Mouse (Mus musculus) mouse embryonic stem cell (cell line): ENCODE measurements around the gene Zfp949.
"Not testable (repeated sequence)": the region's sequence is repeated elsewhere in the genome, so short reads cannot be mapped to it uniquely, and the experiment has no call there.

ENCODE experiments used
- in situ Hi-C, 2 experiments: fragments of 300-500 bp; cut with MboI; formaldehyde crosslinking; loops; 1 replicate in 1 of 2; 3 replicates in 1 of 2; pipeline ENCODE4 v1.14.3; 2019 to 2020; ENCODE audit warnings: low sequenced_read_pairs in 2 of 2, low pct_unique_long_range_greater_than_20kb in 1 of 2, mixed read lengths in 1 of 2; ENCODE audit not compliant: unreplicated experiment in 1 of 2

The Zfp949 gene

DNA sequence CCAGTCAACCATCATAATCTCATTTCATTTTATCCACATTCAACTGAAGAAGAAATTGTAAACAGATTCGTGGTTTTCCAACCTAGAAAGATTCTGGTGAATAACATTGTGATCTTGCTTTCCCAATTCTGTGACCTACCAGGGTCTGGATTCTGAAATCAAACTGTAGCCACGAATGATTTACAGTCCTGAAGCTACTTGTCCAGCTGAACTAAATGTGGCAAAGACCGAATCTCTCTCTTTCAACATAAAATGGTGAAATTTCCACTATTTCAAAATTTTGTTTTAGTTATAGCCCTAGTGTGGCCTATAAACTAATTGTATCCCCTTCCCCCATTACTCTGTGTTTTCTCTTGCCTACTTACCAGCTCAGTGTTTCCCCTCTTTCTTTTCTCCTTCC is 18.2 kb upstream of the Zfp949 start:
- in situ Hi-C loops = loop anchor here in 1 of 2 experiments (25.0 kb wide), 1 partner anchor 792 kb away; the partner anchor contains the start of gene Tbx18

DNA sequence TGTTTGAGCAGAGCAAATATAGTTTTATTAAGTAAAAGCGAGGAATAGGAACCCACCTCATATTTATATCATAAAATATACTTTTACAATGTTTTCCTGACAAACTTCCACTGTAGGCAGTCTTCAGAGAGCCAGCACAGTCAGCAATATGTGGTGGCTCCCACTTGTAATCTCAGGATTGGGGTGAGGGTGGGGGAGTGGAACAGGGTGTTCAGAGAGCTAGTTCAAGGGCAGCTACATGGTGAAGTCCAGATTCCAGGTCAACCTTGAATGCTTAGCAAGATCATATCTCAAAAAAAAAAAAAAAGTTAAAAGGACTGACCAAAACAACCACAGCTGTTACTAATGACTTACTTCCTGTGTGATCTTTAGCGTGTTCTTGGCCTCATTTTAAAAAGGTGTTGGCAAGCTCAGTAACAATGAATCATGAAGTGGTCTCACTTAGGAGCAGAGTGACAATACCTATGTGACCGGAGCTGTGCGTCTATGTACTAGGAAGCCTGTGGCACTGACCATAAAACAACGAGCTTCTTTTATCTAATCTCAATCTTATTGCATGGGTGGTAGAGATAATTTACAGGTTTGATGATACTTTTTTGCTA is 17.7 kb upstream of the Zfp949 start:
- in situ Hi-C loops = loop anchor here in 1 of 2 experiments (25.0 kb wide), 1 partner anchor 793 kb away; the partner anchor contains the start of gene Tbx18

DNA sequence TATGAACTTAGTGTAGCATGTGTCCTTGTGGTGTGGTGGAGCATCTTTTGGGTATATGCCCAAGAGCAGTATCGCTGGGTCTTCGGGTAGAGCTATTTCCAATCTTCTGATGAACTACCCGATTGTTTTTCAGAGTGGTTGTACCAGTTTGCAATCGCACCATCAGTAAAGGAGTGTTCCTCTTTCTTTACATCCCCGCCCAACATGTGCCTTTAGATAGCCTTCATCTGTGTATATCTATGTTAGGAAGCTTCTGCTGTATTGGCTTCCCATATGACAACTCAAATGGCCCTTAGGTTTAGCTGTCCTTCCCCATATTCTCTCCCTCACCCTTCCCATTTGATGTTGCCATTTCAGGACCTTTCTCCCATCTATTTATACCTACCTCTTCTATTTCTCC is 13.7 kb upstream of the Zfp949 start:
- in situ Hi-C loops = loop anchor here in 1 of 2 experiments (25.0 kb wide), 1 partner anchor 797 kb away; the partner anchor contains the start of gene Tbx18

DNA sequence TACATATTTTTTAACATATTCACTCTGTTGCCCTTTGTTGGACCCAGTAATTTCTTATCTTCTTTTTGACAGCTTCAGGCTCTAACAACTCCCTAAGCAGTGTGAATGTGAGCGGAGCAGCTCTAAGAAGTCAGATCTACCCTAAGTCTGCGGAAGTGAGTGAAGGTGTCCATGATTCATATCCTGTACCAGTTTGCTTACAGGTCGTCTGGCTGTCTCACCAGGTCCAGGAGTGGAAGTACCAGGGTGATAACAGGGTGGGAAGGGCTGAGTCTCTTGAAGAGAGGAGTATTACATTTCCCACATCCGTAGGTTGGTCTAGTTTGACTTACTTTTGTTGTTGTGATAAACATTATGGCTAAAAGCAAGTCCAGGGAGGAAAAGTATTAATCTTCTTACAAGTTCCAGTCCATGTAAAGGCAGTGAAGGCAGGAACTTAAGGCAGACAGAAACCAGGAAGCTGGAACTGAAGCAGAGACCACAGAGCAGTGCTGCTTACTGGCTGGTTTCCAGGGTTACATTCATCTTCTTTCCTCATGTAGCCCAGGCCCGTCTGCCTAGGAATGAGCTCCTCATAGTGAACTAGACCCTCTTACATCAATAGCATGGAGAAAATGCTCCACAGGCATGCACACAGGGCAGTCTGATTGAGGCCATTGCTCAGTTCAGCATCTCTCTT is 8.1 kb upstream of the Zfp949 start:
- in situ Hi-C loops = loop anchor here (10.0 to 25.0 kb wide), 2 partner anchors 295 to 802 kb away; partner anchors contain the start of gene Tbx18 (in 1 of the 2)

DNA sequence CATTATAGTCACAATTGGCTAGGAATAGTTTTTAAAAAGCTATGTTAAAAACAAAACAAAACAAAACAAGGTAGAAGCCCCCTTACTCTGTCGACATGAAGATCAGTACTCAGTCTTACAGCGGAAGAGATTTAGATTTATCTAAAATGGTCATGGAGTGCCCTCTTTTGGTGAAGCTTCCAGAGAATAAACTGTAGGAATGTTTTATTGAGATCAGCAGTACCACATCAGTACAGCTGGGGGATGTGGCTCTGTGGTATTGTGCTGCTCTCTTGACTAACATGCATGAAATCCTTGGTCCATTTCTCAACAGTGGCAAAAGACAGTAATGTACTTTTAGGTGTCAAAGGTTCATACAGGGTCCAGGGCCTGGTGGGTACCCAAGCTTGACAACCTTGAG is 5.0 kb upstream of the Zfp949 start:
- in situ Hi-C loops = loop anchor here (10.0 to 25.0 kb wide), 2 partner anchors 298 to 806 kb away; partner anchors contain the start of gene Tbx18 (in 1 of the 2)

DNA sequence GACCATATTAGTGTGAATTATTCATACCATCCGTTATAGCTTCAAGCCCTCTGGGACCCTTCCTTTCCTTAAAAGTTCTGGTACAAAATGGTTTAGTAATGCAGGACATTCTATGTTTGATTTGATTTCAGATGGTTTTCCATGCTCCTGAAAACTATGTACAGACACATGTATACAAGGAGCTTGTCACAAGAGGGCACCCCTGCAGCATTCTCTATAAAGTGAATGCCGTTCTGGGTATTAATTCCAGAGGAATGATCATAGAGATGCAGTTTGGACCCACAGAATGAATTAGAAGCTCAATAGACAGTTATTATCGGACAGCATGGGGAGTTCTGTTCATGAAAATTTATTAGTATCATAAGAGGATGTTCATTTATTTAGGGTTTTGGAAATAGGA is 2.3 kb upstream of the Zfp949 start:
- in situ Hi-C loops = loop anchor here (10.0 to 25.0 kb wide), 2 partner anchors 301 to 808 kb away; partner anchors contain the start of gene Tbx18 (in 1 of the 2)

DNA sequence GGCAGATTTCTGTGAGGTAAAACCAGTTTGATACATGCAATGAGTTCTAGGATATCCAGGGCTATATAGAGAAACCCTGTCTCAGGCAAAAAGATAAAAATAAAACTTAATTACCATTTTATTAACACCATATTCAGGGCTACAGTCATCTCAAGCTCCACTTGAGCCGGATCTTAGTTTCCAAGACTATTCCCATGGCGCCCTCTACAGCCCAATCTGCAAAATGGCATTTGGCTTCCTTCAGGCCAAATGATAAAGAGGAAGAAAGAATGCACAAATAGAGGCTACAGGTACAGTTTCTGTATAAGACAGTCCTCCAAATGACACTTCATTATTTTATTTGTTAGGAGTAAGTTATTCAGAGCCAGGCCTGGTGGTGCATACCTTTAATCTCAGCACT is 1.7 kb upstream of the Zfp949 start:
- in situ Hi-C loops = loop anchor here (10.0 to 25.0 kb wide), 2 partner anchors 301 to 809 kb away; partner anchors contain the start of gene Tbx18 (in 1 of the 2)

DNA sequence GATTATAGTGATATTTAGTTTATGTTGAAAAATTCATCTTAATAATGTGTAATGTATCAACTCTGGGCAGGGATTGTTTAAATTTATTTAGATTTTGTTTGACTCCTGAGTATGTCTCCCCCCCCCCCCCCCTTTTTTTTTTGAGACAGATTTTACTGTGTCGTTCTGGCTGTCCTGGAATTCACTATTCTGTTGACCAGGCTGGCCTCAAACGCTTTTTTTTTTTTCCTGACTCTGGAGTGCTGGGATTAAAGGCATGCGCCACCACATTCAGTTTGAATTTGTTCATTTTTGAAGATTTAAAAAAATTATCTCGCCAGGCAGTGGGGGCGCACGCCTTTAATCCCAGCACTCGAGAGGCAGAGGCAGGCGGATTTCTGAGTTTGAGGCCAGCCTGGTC is 1.2 kb upstream of the Zfp949 start:
- in situ Hi-C loops = loop anchor here (10.0 to 25.0 kb wide), 2 partner anchors 302 to 809 kb away; partner anchors contain the start of gene Tbx18 (in 1 of the 2)

DNA sequence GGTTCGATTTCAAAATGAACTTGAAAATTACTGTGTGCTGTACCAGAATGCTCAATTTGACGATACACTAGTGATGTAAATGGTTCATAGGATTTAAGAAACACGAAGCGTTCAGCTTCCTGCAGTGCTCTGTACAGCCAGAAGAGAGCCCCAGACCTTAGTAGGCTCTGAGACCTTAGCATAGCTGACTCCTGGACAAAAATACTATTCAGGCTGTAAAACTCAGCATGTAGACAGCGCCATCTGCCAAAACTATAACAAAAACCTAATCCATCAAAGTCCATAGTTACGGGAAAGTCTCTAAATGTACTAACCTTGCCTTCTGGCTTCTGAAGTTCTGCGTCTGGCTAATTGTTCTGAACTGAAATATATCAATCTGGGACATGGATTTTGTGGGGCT is 550 bp upstream of the Zfp949 start:
- in situ Hi-C loops = loop anchor here (10.0 to 25.0 kb wide), 2 partner anchors 302 to 810 kb away; partner anchors contain the start of gene Tbx18 (in 1 of the 2)

DNA sequence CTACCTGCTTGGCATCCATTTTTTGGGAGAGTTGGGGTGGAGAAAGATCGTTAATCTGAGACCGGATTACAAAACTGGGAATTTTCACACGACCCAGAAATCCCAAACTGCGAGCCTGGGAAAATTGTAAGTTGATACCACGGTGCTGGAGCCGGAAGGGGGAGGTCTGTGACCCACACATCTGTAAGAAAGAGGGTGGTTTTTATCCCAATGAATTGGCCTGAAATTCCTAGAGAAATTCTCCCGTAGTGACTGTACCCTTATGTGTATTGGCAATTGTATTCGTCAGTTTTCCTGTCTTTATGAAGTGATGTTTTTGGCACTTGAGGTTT is 760 bp downstream of the Zfp949 start:
- in situ Hi-C loops = loop anchor here (10.0 to 25.0 kb wide), 2 partner anchors 304 to 811 kb away; partner anchors contain the start of gene Tbx18 (in 1 of the 2)

DNA sequence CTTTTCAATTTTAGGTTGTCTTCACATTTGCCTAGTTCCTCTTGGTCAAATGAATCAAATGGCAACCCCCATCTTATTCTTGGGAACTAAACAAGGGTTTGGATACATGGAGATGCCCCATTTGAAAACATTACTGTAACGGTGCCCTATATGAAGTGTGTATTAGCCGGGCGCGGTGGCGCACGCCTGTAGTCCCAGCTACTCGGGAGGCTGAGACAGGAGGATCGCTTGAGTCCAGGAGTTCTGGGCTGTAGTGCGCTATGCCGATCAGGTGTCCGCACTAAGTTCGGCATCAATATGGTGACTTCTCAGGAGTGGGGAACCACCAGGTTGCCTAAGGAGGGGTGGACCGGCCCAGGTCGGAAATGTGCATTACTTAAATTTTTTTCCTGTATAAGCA is 5.3 kb downstream of the Zfp949 start:
- in situ Hi-C loops = loop anchor here in 1 of 2 experiments (25.0 kb wide), 1 partner anchor 184 kb away; the partner anchor contains the start of gene Bcl2a1d

DNA sequence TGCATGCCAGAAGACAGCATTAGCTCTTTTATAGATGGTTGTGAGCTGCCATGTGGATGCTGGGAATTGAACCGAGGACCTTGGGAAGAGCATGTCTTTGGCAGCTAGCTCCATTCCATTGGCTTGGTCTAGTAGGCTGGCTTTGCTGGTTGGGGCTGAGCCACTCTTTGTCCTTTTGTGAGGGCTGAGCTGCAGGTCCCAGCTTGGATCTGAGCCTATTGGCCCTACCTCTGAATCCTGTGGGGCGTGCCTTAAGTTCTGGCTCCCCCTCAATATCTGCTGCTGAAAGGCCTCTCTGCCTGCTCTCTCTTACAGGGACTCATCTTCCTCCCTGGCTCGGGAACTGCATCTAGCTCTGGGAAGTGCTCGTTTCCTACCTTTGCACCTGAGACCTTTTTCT is 10.3 kb downstream of the Zfp949 start:
- in situ Hi-C loops = loop anchor here in 1 of 2 experiments (25.0 kb wide), 1 partner anchor 179 kb away; the partner anchor contains the start of gene Bcl2a1d

DNA sequence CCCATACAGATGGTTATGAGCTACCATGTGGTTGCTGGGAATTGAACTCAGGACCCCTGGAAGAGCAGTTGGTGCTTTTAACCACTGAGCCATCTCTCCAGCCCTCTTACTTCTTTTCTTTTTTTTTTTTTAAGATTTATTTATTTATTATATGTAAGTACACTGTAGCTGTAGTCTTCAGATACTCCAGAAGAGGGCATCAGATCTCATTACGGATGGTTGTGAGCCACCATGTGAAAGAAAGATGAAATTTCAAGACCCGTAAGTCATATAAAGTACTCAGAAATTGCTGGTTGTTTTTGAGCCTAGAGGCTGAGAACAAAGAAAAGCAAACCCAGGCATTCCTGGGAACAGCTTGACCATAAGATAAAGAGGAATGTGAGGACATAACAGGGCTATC is 13.7 kb downstream of the Zfp949 start:
- in situ Hi-C loops = loop anchor here in 1 of 2 experiments (25.0 kb wide), 1 partner anchor 176 kb away; the partner anchor contains the start of gene Bcl2a1d

DNA sequence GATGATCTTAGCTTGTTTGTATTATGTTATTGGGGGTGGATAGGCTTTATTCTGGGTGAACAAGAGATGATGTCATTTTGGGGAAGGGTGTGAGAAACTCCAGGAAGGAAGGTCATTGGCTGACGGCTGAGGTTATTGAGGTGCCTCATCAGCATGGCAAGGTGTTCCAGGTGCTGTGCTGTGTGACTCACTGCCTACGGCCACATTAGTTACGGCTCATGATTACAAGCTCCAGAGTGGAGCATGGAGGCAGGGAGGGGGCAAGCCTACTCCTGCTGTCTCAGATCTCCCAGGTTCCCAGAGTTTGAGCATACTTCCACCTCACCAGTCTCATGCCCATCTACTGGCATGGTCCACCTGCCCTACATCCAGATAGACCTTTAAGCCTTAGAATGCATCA is 22.7 kb downstream of the Zfp949 start:
- in situ Hi-C loops = loop anchor here in 1 of 2 experiments (25.0 kb wide), 1 partner anchor 167 kb away; the partner anchor contains the start of gene Bcl2a1d

DNA sequence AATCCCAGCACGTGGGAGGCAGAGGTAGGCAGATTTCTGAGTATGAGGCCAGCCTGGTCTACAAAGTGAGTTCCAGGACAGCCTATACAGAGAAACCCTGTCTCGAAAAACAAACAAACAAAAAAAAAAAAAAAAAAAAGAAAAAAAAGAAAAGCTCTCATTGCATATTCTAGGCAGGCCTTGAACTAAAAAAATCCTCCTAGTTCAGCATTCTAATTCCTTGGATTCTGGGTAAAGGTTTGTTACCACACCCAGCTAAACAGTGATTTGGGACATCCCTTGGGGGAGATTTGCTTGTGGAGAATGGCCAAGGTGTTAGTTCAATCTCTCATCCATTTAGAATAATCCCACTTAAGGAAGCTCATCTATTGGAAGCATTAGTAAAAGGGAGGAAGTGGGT is 32.8 kb downstream of the Zfp949 start, which contains the start of gene Trim43a:
Gene Trim43a, plus strand, starts transcription at position 301 of the 400 bp plus-strand sequence.
- in situ Hi-C loops = loop anchor here in 1 of 2 experiments (10.0 kb wide), 1 partner anchor 504 kb away; no protein-coding TSS in a partner anchor

DNA sequence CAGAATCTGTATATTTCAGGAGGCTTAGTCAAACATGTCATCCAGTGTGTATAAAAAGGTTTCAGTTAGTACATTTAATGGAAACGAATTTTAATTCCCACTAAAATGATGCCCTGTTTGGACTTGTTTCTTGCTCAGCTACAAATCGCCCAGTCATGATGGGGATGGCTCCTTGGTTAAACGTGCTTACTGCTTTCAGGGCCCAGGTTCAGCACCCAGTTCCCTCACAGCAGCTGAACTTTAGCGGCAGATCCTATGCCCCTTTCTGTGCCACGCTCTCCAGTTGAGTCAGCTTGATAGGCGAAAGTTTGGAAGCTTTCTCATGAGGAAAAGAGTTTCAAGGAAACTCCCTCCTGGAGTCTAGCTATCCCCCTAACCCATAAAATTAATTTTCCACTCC is 45.9 kb downstream of the Zfp949 start:
- in situ Hi-C loops = not testable (repeated sequence)

DNA sequence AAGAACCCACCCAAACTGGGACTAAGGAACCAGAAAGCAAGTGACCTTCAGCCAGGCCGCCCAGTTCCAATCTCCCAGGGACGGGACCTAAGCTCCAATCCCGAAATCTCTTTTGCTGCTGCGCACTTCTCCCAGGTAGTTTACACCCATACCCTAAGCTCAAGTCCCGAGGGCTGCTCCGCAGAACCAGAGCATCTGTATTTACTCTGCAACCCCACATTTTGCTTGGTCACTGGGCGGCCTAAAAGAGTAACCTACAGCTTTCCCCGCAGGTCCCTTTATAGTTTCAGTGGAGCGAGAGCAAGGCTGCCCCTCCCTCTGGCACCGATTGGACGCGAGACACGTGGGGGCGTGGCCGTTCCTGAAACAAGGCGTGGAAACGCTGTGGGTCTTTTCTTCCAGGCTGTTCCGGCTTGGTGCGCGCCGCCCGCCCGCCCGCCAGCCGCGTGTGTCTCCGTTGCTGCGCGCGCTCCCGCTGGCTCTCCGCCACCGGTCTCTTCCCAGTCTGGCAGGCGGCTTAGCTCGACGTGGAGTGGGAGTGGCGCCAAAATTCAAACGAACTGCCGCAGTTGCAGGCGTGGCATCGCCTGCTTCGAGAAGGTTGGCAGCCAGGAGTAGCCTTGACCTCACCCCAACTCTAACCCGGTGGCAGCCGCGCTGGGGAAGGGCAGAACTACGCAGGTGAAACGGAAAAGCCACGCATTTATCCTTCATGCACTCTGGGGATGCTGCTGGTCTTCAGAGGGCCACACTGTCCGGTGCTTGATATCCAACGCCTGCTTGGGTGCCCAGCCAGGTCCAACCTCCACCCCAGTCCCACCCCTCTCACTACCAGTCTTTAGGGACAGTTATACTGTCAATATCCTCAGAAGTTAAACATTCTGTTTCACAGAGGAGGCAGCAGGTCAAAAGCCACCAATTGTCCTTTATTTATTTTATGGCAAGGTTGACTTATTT is 51.7 kb downstream of the Zfp949 start:
- in situ Hi-C loops = not testable (repeated sequence)
